Mouse (Mus musculus) embryo, embryonic 11 days (tissue): ENCODE results near the gene Gabrb1.

Source experiments
- DNase-seq: peaks from one replicate; pipeline ENCODE4 v3.0.0-alpha.2; 2015

Gabrb1 gene

GRCm38 (mm10) chr5:72168285-72168621 lies 510.3 kb downstream of the Gabrb1 start:
- DNase-seq = no peak

- DNase-seq = no peak
Observed at GRCm38 (mm10) chr5:72170067-72170466, 512.2 kb downstream of the Gabrb1 start.

- peak; percentile 63 for DNase-seq
Observed at GRCm38 (mm10) chr5:72172675-72173074, 514.8 kb downstream of the Gabrb1 start.

- DNase-seq = no peak
Observed at GRCm38 (mm10) chr5:72173521-72173920, 515.6 kb downstream of the Gabrb1 start.

- no peak for DNase-seq
Observed at GRCm38 (mm10) chr5:72175050-72175449, 517.1 kb downstream of the Gabrb1 start.

GRCm38 (mm10) chr5:72175530-72175929 lies 517.6 kb downstream of the Gabrb1 start:
- DNase-seq = peak; percentile 37

- no peak for DNase-seq
Observed at GRCm38 (mm10) chr5:72181194-72181593, 523.3 kb downstream of the Gabrb1 start.

- no peak for DNase-seq
Observed at GRCm38 (mm10) chr5:72182804-72183203, 524.9 kb downstream of the Gabrb1 start.

- no peak for DNase-seq
Observed at GRCm38 (mm10) chr5:72183929-72184328, 526.0 kb downstream of the Gabrb1 start.

- no peak for DNase-seq
Observed at GRCm38 (mm10) chr5:72184437-72185100, 526.7 kb downstream of the Gabrb1 start.

- no peak for DNase-seq
Observed at GRCm38 (mm10) chr5:72191154-72191553, 533.2 kb downstream of the Gabrb1 start.

GRCm38 (mm10) chr5:72191932-72192331 lies 534.0 kb downstream of the Gabrb1 start:
- no peak for DNase-seq

GRCm38 (mm10) chr5:72195442-72195841 lies 537.5 kb downstream of the Gabrb1 start:
- DNase-seq = no peak
